Mouse (Mus musculus) testis, adult 2 months (tissue): ENCODE data around the gene Olfr457.

Experiments
- CTCF ChIP-seq: fragments of 200-500 bp; IDR thresholded peaks from 2 replicates; pipeline ENCODE4 v1.5.1; 2012; ENCODE audit warnings: low read depth, mild to moderate bottlenecking, inconsistent platforms, low read length, moderate library complexity; ENCODE audit not compliant: control insufficient read depth, insufficient read depth, insufficient replicate concordance
- POLR2A ChIP-seq: fragments of 200-500 bp; IDR thresholded peaks from 2 replicates; pipeline ENCODE4 v1.6.1; 2012; ENCODE audit warnings: low read depth, mild to moderate bottlenecking, inconsistent platforms, low read length, moderate library complexity; ENCODE audit not compliant: control insufficient read depth

DNA sequence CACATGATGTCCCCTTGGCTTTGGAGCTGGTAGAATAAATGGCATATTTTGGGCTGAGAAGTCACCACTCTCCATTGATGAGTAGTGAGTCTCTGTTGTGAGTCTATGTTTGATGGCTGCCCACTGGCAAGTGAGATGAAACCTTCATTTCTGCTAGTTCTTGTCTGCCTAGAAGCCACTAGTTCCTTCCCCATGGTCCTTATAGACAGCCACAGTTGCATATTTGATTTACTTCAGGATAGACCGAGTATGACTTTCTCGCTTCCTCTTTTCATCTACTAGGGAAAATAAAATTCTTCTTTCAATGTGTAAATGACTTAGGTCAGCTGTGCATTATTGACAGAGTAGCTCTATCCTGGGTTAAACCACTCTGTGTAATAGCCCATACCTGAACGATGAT lies 51.7 kb downstream of the Olfr457 start:
- TF ChIP-seq CTCF (no peak), POLR2A (no peak)
